Mouse (Mus musculus) forebrain, postnatal 0 days (tissue): ENCODE measurements at regions not wholly inside any gene's neighbourhood (a gene's known extent, or its start where the extent isn't known, plus 50 kb on each side); places are given as distances from the start of the nearest gene placed in this dataset.

Experiments
- ATAC-seq: fragments of 200-750 bp; cut with Nextera tagmentation; 2 replicates; pipeline ENCODE4 v1.8.0; 2017; ENCODE audit warnings: mild to moderate bottlenecking, moderate library complexity
- DNase-seq: peaks from one replicate; pipeline ENCODE4 v3.0.0-alpha.2; 2015
- H3K27ac ChIP-seq: fragments of 300-500 bp; sonication (generic); 2 replicates; pipeline ENCODE4 v1.5.1; 2014; ENCODE audit warnings: low read depth, mild to moderate bottlenecking, antibody characterized with exemption, low read length, moderate library complexity, mixed read lengths
- H3K27me3 ChIP-seq: fragments of 300-500 bp; sonication (generic); 2 replicates; pipeline ENCODE4 v1.6.1; 2014; ENCODE audit warnings: mild to moderate bottlenecking, low read length, mixed read lengths; ENCODE audit not compliant: insufficient read depth
- H3K36me3 ChIP-seq: fragments of 300-500 bp; sonication (generic); 2 replicates; pipeline ENCODE4 v1.6.1; 2014; ENCODE audit warnings: mild to moderate bottlenecking, moderate library complexity; ENCODE audit not compliant: insufficient read depth
- H3K4me1 ChIP-seq: fragments of 300-500 bp; sonication (generic); 2 replicates; pipeline ENCODE4 v1.6.1; 2014; ENCODE audit warnings: antibody characterized with exemption; ENCODE audit not compliant: insufficient read depth
- H3K4me2 ChIP-seq: fragments of 300-500 bp; sonication (generic); 2 replicates; pipeline ENCODE4 v1.6.1; 2014; ENCODE audit warnings: low read depth, mild to moderate bottlenecking, moderate library complexity
- H3K4me3 ChIP-seq: fragments of 300-500 bp; sonication (generic); 2 replicates; pipeline ENCODE4 v1.5.1; 2014; ENCODE audit warnings: low read depth, low read length, mixed read lengths
- H3K9ac ChIP-seq: fragments of 300-500 bp; sonication (generic); 2 replicates; pipeline ENCODE4 v1.6.1; 2014; ENCODE audit warnings: mild to moderate bottlenecking
- H3K9me3 ChIP-seq: fragments of 300-500 bp; sonication (generic); 2 replicates; pipeline ENCODE4 v1.6.1; 2016; ENCODE audit warnings: low read length
- CTCF ChIP-seq: sonication (generic); IDR thresholded peaks from 2 replicates; pipeline ENCODE4 v1.5.1; 2016; ENCODE audit warnings: antibody characterized with exemption, control low read depth, low read depth
- WGBS: fragments of 180-500 bp; shearing (Covaris S2); extraction: QIAGEN DNeasy Blood & Tissue Kit; methylation state at CpG from one replicate; pipeline ENCODE4 v1.1.7; 2014; 5-methylcytosine and 5-hydroxymethylcytosine counted together

- Histone ChIP-seq H3K9ac (no peak overlapping the region), H3K27me3 (no peaks in the 10 kb centered on the region), H3K9me3 (no peaks in the 10 kb centered on the region), H3K27ac (no peak overlapping the region), H3K36me3 (no peaks in the 10 kb centered on the region), H3K4me2 (no peak overlapping the region), H3K4me1 (no peaks in the 10 kb centered on the region), H3K4me3 (no peak overlapping the region)
- WGBS = 75% methylated on average over 3 of the region's 3 CpGs
- TF ChIP-seq CTCF = peak; percentile 29; the same call in 1 of the 2 replicates
- ATAC-seq = no peak
- peak; percentile 16 for DNase-seq
These were observed 210.8 kb upstream of the Fermt1 start for GRCm38 (mm10) chr2:133156537-133156936.

DNA sequence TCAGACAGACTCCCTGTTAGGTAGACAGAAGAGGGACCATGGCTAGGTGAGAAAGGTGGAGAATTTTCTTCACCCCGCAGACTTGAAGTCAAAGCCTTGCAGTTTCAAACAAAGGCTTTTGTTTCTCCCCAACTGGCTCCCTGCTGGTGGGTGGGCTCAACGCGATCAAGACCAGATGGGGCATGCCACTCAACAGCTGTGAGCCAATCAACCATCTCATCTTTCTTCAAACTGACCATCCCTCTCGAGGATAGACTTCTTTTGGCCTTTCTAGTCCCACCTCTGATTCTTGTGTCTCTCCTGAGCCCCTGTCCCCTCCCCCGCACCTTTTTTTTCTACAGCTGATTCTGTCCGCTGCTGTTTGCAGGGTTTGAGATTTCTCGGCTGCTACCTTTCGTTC lies 212.5 kb upstream of the Fermt1 start:
- H3K27me3 ChIP-seq = no peaks in the 10 kb centered on the region
- no peak overlapping the region for H3K27ac ChIP-seq
- H3K9me3 ChIP-seq = no peaks in the 10 kb centered on the region
- no peak for TF ChIP-seq CTCF
- no peak overlapping the region for H3K4me2 ChIP-seq
- no peaks in the 10 kb centered on the region for H3K36me3 ChIP-seq
- ATAC-seq (no peak), DNase-seq (no peak)
- no peaks in the 10 kb centered on the region for H3K4me1 ChIP-seq
- no peak overlapping the region for H3K9ac ChIP-seq
- 46% methylated on average over 8 of the region's 8 CpGs for WGBS
- no peak overlapping the region for H3K4me3 ChIP-seq

- Histone ChIP-seq H3K9me3 (no peaks in the 10 kb centered on the region), H3K9ac (no peak overlapping the region), H3K27me3 (no peaks in the 10 kb centered on the region), H3K4me3 (no peak overlapping the region), H3K36me3 (no peaks in the 10 kb centered on the region), H3K27ac (no peak overlapping the region), H3K4me1 (no peaks in the 10 kb centered on the region), H3K4me2 (no peak overlapping the region)
- no peak for TF ChIP-seq CTCF
- WGBS = 37% methylated on average over 2 of the region's 2 CpGs
- no peak for ATAC-seq
- DNase-seq = no peak
These were observed 213.7 kb upstream of the Fermt1 start for GRCm38 (mm10) chr2:133159398-133159797.

DNA sequence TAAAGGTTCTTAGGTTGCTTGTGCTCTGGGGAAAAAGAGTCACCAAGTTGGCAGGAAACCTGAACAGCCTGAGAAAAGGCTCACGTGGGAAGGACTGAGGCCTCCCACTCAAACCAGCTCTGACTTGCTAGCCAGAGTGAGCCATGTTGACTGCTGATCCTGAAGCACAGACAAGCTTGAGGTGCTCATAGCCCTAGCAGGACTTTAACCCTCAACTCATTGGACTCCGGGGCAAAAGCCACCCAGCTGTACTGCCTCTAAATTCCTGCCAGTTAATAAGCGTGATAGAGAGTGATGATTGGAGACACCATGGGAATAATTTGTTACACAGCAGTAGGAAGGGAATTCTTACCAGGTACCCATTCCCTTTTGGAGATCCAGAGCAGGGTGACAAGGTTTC lies 230.7 kb upstream of the Fermt1 start:
- no peaks in the 10 kb centered on the region for H3K36me3 ChIP-seq
- H3K27ac ChIP-seq = no peak overlapping the region
- no peaks in the 10 kb centered on the region for H3K9me3 ChIP-seq
- no peak overlapping the region for H3K9ac ChIP-seq
- H3K4me1 ChIP-seq = no peaks in the 10 kb centered on the region
- no peak for ATAC-seq
- TF ChIP-seq CTCF = no peak
- no peak overlapping the region for H3K4me3 ChIP-seq
- WGBS = 86% methylated on average over 3 of the region's 3 CpGs
- no peak overlapping the region for H3K4me2 ChIP-seq
- no peak for DNase-seq
- H3K27me3 ChIP-seq = no peaks in the 10 kb centered on the region

DNA sequence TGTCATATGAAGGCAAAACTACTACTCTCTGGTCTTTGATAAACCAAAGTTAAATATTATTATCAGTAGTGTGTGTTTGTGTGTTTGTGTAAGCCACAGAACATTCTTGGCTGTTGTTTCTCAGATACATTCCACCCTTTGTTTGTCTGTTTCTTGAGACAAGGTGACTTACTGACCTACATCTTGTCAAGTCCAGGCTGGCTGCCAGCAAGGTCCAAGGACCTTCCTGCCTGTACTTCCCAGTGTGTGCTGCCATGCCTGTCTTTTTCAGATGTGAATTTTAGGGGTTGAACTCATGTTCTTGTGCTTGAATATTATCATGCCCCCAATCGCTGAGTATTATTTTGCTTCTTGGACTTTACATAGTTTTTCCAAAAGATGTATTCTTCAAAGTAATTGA lies 235.5 kb upstream of the Fermt1 start:
- Histone ChIP-seq H3K36me3 (no peaks in the 10 kb centered on the region), H3K4me3 (no peak overlapping the region), H3K4me1 (no peaks in the 10 kb centered on the region), H3K9ac (no peak overlapping the region), H3K4me2 (no peak overlapping the region), H3K27me3 (no peaks in the 10 kb centered on the region), H3K27ac (no peak overlapping the region), H3K9me3 (no peaks in the 10 kb centered on the region)
- DNase-seq (no peak), ATAC-seq (no peak)
- WGBS = 92% methylated on average over 1 of the region's 1 CpGs
- TF ChIP-seq CTCF = no peak

GRCm38 (mm10) chr2:133182920-133183319 lies 237.2 kb upstream of the Fermt1 start:
- Histone ChIP-seq H3K27ac (no peak overlapping the region), H3K27me3 (no peaks in the 10 kb centered on the region), H3K9ac (no peak overlapping the region), H3K4me1 (no peaks in the 10 kb centered on the region), H3K4me3 (no peak overlapping the region), H3K36me3 (no peaks in the 10 kb centered on the region), H3K9me3 (no peaks in the 10 kb centered on the region), H3K4me2 (no peak overlapping the region)
- DNase-seq (no peak), ATAC-seq (no peak)
- TF ChIP-seq CTCF = no peak
- 67% methylated on average over 4 of the region's 4 CpGs for WGBS

DNA sequence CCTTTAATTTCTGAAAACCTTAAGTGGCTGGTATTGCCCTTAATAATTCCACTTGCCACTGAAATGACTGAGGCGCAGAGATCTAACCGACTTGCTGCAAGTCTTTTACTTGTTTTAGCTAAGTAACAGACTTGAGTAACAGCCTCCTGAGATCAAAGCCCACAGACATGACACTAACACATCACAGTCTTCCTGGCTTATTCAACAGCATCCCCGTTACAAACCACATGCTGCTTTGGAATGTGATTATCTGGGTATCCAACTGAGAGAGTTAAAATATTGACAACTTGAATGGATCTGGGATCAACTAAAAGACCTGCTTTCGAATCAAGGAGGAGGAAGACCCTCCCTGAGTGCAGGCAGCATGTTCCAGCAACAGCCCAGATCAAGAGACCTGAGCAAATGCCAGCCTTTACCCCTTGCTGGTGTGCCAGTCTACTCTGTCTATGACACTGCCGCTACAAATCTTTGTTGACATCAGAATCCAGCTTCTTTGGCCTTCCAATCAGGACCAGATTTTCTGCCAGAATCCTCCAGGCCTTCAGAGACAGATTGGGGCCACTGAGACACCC lies 258.7 kb upstream of the Fermt1 start:
- Histone ChIP-seq H3K9ac (no peak overlapping the region), H3K9me3 (no peaks in the 10 kb centered on the region), H3K27me3 (no peaks in the 10 kb centered on the region), H3K4me2 (no peak overlapping the region), H3K4me1 (no peaks in the 10 kb centered on the region), H3K36me3 (no peaks in the 10 kb centered on the region), H3K27ac (no peak overlapping the region), H3K4me3 (no peak overlapping the region)
- ATAC-seq = no peak
- DNase-seq = no peak
- no peak for TF ChIP-seq CTCF
- 28% methylated on average over 5 of the region's 5 CpGs for WGBS

DNA sequence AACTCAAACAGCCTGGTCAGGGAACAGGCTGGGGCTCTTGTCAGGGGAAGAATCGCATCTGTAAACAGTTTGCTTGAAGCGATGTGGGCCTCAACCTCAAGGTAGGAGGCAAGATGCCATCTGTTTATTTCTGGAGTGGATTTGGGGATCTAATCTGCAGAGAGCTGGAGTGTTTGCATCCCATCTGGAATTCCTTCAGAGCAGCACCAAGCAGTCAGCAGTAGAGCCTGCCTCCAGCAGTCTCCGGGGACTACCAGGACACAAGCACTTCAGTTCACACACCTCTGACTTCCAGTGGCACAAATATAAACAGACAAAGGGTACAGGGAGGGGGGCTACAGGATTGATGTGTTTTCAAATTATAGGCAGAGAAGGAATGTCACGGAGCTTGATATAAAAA lies 262.8 kb upstream of the Fermt1 start:
- no peak for TF ChIP-seq CTCF
- Histone ChIP-seq H3K4me3 (no peak overlapping the region), H3K9me3 (no peaks in the 10 kb centered on the region), H3K4me2 (no peak overlapping the region), H3K27me3 (no peaks in the 10 kb centered on the region), H3K9ac (no peak overlapping the region), H3K4me1 (no peaks in the 10 kb centered on the region), H3K36me3 (no peaks in the 10 kb centered on the region), H3K27ac (no peak overlapping the region)
- DNase-seq = no peak
- WGBS = 86% methylated on average over 4 of the region's 4 CpGs
- ATAC-seq = no peak
